Mouse (Mus musculus): ENCODE measurements around the gene Rap1gap2.

Rap1gap2 gene

DNA sequence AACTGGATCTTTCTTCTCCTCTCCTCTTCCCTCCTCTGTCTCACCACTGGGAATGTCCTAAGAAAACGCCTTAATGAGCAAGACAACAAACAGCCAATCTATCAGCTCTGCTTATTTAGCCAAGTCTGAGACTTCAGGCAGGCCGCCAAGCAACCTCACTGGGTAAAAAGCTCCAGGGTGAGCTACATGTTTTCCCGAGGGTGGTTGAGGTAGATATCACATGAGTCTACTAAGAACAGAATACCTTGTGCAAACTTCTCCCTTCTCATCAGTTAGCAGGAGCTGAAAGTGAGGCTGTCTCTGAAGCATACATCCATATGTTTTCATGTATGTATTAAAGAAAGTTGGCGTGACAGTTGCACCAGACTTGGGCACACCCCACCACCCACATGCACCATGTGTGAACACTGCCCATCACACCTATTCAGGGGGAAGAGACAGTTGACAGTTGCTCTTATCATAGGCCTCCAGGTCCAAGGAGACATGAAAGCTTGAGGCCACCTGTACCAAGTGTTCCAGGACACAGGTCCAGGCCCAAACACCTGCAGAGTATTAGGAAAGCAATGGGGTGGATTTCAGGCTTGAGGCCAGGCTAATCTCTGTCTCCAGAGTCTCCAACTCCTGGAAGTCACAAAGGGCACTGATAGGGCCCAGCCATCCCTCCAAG, 35.8 kb downstream of the Rap1gap2 start:
- no peak for DNase-seq (ENCODE audit: low spot score)

DNA sequence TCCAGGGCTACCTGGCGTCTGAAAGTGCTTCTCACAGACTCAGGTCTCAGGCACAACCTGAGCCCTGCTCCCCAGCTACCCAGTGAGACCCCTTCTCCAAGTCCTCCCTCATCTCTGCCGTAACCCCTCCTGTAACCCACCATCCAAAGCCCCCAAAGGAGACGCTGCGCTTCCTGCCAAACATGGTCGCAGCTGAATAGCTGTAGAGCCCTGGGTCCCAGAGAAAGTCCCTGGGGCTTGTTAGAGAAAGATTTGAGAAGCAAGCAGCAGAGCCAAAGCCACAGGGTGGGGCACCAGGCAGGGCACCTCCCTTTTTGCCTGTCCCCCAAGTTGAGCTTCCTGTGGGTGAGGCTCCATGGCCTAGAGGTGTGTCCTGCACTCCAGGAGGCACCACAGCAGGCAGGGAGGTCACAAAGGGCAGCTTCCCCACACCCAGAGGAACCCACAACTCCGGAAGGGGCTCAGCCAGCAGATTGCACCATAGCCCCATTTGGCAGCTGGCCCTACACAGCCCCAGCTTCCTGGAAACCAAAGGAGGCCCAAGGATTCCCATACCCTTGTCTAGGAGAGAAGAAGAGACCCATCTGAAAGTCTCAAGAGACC, 38.2 kb downstream of the Rap1gap2 start:
- no peak for DNase-seq (ENCODE audit: low spot score)

GRCm38 (mm10) chr11:74569735-74570134, 41.0 kb downstream of the Rap1gap2 start:
- DNase-seq (ENCODE audit: low spot score) = no peak

DNA sequence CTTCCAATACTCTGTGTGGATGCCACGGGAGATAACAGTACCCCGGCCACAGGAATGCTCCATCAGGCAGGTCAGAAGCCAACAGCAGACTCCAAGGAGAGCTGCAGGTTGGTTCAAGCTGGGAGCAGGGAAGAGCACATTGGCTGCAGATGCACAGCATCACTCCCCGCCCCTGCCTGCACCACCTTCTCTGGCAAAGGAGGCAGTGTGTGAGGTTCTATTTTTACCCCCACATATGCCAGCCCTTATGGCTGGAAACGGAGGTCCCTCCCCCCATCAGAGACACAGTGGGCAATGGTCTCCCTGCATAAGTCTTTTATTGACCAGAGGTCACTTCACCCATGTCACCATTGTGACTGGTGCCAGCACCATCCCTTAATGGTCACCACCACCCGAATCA, 42.3 kb downstream of the Rap1gap2 start:
- DNase-seq (ENCODE audit: low spot score) = no peak

- no peak for DNase-seq (ENCODE audit: low spot score)
Measured at GRCm38 (mm10) chr11:74568004-74568403, 42.7 kb downstream of the Rap1gap2 start.

- DNase-seq (ENCODE audit: low spot score) = no peak
Measured at GRCm38 (mm10) chr11:74566326-74566874, 44.3 kb downstream of the Rap1gap2 start.

GRCm38 (mm10) chr11:74561392-74561791, 49.3 kb downstream of the Rap1gap2 start:
- no peak for DNase-seq (ENCODE audit: low spot score)

GRCm38 (mm10) chr11:74560600-74561227, 50.0 kb downstream of the Rap1gap2 start:
- no peak for DNase-seq (ENCODE audit: low spot score)

- DNase-seq (ENCODE audit: low spot score) = no peak
Measured at GRCm38 (mm10) chr11:74559793-74560433, 50.8 kb downstream of the Rap1gap2 start.

DNA sequence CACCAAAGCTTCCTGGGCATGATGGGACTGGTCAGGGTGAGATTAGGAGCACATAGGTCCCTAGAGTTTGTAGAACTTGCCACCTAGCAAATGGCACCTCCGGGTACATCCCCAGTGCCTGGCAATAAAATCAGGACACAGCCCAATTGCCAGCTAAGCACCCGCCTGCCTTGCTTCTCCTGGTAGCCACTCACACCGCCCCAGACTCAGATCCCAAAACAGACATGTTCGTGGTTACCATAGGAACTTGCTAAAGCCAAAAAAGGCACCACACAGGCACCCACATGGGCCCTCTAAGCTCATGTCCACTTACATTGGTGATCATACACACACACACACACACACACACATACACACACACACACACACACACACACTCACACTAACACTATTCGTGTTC, 51.8 kb downstream of the Rap1gap2 start:
- DNase-seq (ENCODE audit: low spot score) = no peak

- no peak for DNase-seq (ENCODE audit: low spot score)
Measured at GRCm38 (mm10) chr11:74557456-74558230, 53.1 kb downstream of the Rap1gap2 start.

GRCm38 (mm10) chr11:74555716-74556374, 54.9 kb downstream of the Rap1gap2 start:
- no peak for DNase-seq (ENCODE audit: low spot score)

DNA sequence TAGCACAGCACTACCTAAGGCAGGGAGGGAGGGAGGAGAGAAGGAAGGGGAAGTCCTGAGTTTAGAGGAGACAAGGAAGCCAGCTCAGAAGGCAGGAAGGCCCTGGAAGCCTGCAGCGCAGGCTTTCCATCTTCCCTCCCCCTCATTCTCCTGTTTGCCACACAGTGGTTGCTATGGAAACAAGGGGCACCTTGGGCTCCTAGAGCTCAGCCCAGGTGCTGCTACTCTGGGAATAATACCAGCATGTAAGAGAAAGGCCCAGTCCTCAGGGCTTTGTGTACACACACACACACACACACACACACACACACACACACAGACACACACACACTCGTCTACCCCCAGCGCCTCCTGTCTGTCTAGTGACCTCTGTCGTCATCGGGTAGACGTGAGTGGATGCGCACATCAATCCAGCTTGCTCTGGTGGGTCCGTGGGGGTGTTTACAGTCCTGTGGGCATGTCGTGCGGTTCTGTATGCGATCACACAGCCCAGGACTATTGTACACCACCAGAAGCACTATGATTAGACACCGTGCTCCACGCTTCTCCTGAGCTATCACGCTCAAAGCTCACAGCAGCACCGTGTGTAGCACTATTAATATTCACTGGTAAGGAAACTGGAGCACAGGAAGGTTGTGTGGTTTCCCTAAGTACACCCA, 55.9 kb downstream of the Rap1gap2 start:
- no peak for DNase-seq (ENCODE audit: low spot score)

DNA sequence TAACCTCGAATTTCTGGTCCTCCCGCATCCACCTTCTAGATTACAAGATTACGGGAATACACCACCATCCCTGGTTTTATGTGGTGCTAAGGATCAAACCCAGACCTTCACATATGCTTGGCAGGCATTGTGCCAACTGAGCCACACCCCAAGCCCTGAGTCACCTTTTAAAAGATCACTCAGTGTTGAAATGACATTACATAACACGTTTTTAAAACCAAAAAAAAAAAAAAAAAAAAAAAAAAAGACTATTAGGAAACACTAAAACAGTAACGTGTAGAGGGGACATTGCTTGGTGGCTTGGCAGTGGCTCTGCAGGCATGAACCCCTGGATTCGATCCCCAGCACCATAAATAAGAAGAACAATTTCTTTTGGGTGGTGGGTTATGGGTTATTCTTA, 59.1 kb downstream of the Rap1gap2 start:
- no peak for DNase-seq (ENCODE audit: low spot score)

DNA sequence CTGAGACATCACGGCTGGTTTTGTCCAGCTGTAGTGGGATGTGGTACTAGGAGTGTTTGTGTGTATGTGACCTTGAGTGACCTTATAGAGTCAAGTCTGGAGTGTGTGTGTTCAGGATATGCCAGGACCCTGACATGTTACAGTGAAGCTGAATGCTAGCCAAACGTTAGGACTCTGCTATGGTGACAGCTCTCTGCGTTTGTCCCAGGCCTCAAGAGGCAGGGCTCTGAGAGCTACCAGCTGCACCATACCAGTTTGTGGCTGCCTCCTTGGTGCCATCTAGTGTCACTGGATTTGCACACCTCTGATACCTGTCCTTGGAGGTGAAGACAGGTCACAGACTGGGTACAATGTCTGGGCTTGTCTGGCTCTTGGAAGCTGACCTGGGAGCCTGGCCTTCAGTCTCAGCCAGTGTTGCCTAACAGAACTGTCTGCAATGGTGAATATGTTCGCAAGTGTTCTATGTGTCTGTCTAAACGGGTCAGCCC, 60.1 kb downstream of the Rap1gap2 start:
- DNase-seq (ENCODE audit: low spot score) = no peak

DNA sequence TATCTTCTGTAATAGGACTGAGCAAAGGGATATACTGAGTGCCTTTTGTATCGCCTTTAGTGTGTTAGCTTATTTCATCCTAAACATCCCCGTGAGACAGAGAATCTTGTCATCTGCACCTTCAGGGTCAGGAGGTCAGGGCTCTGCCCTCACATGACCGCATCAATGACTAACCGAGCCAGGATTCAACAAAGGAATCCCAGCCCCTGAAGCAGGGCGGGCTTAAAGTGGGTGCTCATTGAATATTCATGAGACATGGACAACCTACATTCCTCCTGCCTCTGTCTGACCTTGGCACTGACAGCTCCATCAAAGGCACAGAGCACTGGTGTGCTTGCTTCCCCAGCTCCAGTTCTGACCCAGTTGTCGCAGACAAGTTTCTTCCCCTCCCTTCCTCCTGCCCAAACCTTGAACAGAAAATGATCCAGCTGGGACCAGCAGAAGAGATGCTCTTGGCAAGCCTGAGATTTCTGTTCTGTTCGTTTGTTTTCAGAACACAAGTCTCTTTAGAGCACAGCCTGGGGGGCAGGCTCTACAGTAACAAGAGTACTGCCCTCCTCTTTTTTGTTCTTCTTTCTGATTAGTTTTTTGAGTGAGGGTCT, 61.8 kb downstream of the Rap1gap2 start:
- no peak for DNase-seq (ENCODE audit: low spot score)

GRCm38 (mm10) chr11:74546933-74547694, 63.6 kb downstream of the Rap1gap2 start:
- DNase-seq (ENCODE audit: low spot score) = no peak

DNA sequence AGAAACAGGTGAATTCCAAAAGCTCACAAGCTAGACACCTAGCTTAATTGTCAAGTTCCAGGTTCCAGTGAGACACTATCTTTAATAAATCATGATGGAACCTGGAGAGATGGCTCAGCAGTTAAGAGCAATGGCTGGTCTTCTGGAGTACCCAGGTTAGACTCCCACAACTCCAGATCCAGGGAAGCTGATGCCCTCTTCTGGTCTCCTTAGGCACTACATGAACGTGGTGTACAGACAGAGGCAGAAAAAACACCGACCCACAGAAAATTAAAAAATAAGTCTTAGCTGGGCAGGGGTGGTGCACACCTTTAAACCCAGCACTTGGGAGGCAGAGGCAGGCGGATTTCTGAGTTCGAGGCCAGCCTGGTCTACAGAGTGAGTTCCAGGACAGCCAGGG, 64.5 kb downstream of the Rap1gap2 start:
- DNase-seq (ENCODE audit: low spot score) = no peak

- DNase-seq (ENCODE audit: low spot score) = no peak
Measured at GRCm38 (mm10) chr11:74545560-74545959, 65.2 kb downstream of the Rap1gap2 start.

Measured in ovary, adult 18-20 months (tissue).